Mouse (Mus musculus) kidney, adult 2 months (tissue): Measurements from ENCODE around the gene Gcsh. TPM values are rescaled to one million over a fixed set of nuclear protein-coding genes. Genes with fewer than 3 reads are reported as not detected.

Experiments
- DNase-seq: peaks from one replicate; pipeline ENCODE4 v3.0.0; 2021
- H3K27ac ChIP-seq: fragments of 200-500 bp; 2 replicates; pipeline ENCODE4 v1.5.1; 2012; ENCODE audit warnings: low read depth, low read length, control low read depth, inconsistent platforms; ENCODE audit not compliant: insufficient read depth
- H3K27me3 ChIP-seq: fragments of 200-500 bp; replicated peaks from 2 replicates; pipeline ENCODE4 v1.6.1; 2012; ENCODE audit warnings: mild to moderate bottlenecking, moderate library complexity, low read length, inconsistent platforms; ENCODE audit not compliant: control insufficient read depth, insufficient read depth
- H3K36me3 ChIP-seq: fragments of 200-500 bp; 2 replicates; pipeline ENCODE4 v1.6.1; 2012; ENCODE audit warnings: mild to moderate bottlenecking, moderate library complexity, low read length, inconsistent platforms; ENCODE audit not compliant: control insufficient read depth, insufficient read depth
- H3K4me1 ChIP-seq: fragments of 200-500 bp; 2 replicates; pipeline ENCODE4 v1.6.1; 2011; ENCODE audit warnings: low read length; ENCODE audit not compliant: control insufficient read depth, insufficient read depth
- H3K4me3 ChIP-seq: fragments of 200-500 bp; 2 replicates; pipeline ENCODE4 v1.5.1; 2011; ENCODE audit warnings: mild to moderate bottlenecking, low read depth, low read length, control low read depth; ENCODE audit not compliant: insufficient read depth
- CTCF ChIP-seq: fragments of 200-500 bp; conservative IDR thresholded peaks from 2 replicates; pipeline ENCODE4 v1.5.1; 2011; ENCODE audit warnings: low read depth, mild to moderate bottlenecking, control low read depth, low read length, moderate library complexity, mixed read lengths; ENCODE audit not compliant: insufficient read depth, insufficient read length
- POLR2A ChIP-seq: fragments of 200-500 bp; IDR thresholded peaks from one replicate; pipeline ENCODE4 v1.6.1; 2011; ENCODE audit warnings: low read depth, low read length, control low read depth
- WGBS: fragments of 180-500 bp; shearing (Covaris S2); methylation state at CpG from one replicate; pipeline ENCODE4 v1.1.7; 2018; 5-methylcytosine and 5-hydroxymethylcytosine counted together
- polyA plus RNA-seq: library from polyadenylated mRNA; depleted of rRNA; stranded (reverse); fragments of >200 nt; gene quantifications from 2 replicates; pipeline ENCODE4 v1.2.3, GENCODE M21; 2012

The Gcsh gene
- polyA plus RNA-seq, 1 experiment = 113 TPM

GRCm38 (mm10) chr8:116975606-116976005, 17.7 kb downstream of the Gcsh start:
- H3K27me3 ChIP-seq = no peaks in the 10 kb centered on the region
- TF ChIP-seq CTCF = no peak
- no peak for TF ChIP-seq POLR2A
- H3K4me3 ChIP-seq = no peak overlapping the region
- H3K36me3 ChIP-seq = no peaks in the 10 kb centered on the region
- peaks cover 18% of the 10 kb centered on the region; the same call in 1 of the 2 replicates for H3K4me1 ChIP-seq
- H3K27ac ChIP-seq = no peak overlapping the region
- WGBS = 30% methylated on average over 5 of the region's 5 CpGs
- DNase-seq = peak; percentile 75

GRCm38 (mm10) chr8:116975066-116975465, 18.3 kb downstream of the Gcsh start:
- no peak for TF ChIP-seq CTCF
- no peak for TF ChIP-seq POLR2A
- Histone ChIP-seq H3K4me3 (no peak overlapping the region), H3K27ac (no peak overlapping the region), H3K4me1 (peaks cover 18% of the 10 kb centered on the region; the same call in 1 of the 2 replicates), H3K27me3 (no peaks in the 10 kb centered on the region), H3K36me3 (no peaks in the 10 kb centered on the region)
- 34% methylated on average over 5 of the region's 5 CpGs for WGBS
- no peak for DNase-seq

GRCm38 (mm10) chr8:116969531-116969930, 23.8 kb downstream of the Gcsh start:
- Histone ChIP-seq H3K27me3 (no peaks in the 10 kb centered on the region), H3K27ac (peak overlapping the region; percentile 65; the same call in 1 of the 2 replicates), H3K36me3 (no peaks in the 10 kb centered on the region), H3K4me1 (0 out of 2 replicates have a peak, but pooled peaks cover 3% of the 10 kb centered on the region), H3K4me3 (no peak overlapping the region)
- TF ChIP-seq CTCF (no peak), POLR2A (no peak)
- WGBS = 62% methylated on average over 6 of the region's 6 CpGs
- peak; percentile 83 for DNase-seq

- Histone ChIP-seq H3K27me3 (no peaks in the 10 kb centered on the region), H3K4me1 (peaks cover 3% of the 10 kb centered on the region; the same call in 1 of the 2 replicates), H3K36me3 (no peaks in the 10 kb centered on the region), H3K27ac (no peak overlapping the region), H3K4me3 (no peak overlapping the region)
- WGBS = 91% methylated on average over 9 of the region's 9 CpGs
- no peak for TF ChIP-seq CTCF
- TF ChIP-seq POLR2A = no peak
- DNase-seq = no peak
These were observed 38.9 kb downstream of the Gcsh start for GRCm38 (mm10) chr8:116954415-116954814.

- 90% methylated on average over 8 of the region's 8 CpGs for WGBS
- TF ChIP-seq POLR2A (no peak), CTCF (no peak)
- H3K4me1 ChIP-seq = peaks cover 3% of the 10 kb centered on the region; the same call in 1 of the 2 replicates
- DNase-seq = no peak
- no peaks in the 10 kb centered on the region for H3K27me3 ChIP-seq
- H3K36me3 ChIP-seq = no peaks in the 10 kb centered on the region
- H3K27ac ChIP-seq = no peak overlapping the region
- no peak overlapping the region for H3K4me3 ChIP-seq
These were observed 40.9 kb downstream of the Gcsh start for GRCm38 (mm10) chr8:116952428-116952827.

- TF ChIP-seq CTCF (no peak), POLR2A (no peak)
- DNase-seq = peak; percentile 48
- Histone ChIP-seq H3K27ac (no peak overlapping the region), H3K4me1 (peaks cover 3% of the 10 kb centered on the region; the same call in 1 of the 2 replicates), H3K36me3 (no peaks in the 10 kb centered on the region), H3K4me3 (no peak overlapping the region), H3K27me3 (no peaks in the 10 kb centered on the region)
- WGBS = 47% methylated on average over 2 of the region's 2 CpGs
These were observed 41.6 kb downstream of the Gcsh start for GRCm38 (mm10) chr8:116951778-116952177.

GRCm38 (mm10) chr8:116951369-116951768, 42.0 kb downstream of the Gcsh start:
- TF ChIP-seq CTCF = no peak
- TF ChIP-seq POLR2A = no peak
- Histone ChIP-seq H3K4me1 (peaks cover 3% of the 10 kb centered on the region; the same call in 1 of the 2 replicates), H3K36me3 (no peaks in the 10 kb centered on the region), H3K27me3 (no peaks in the 10 kb centered on the region), H3K27ac (no peak overlapping the region), H3K4me3 (no peak overlapping the region)
- WGBS = 21% methylated on average over 5 of the region's 5 CpGs
- peak; percentile 59 for DNase-seq
